Mouse (Mus musculus): ENCODE data around the gene Trp53i13. TPM values are rescaled to one million over a fixed set of nuclear protein-coding genes. Genes with fewer than 3 reads are reported as not detected.

The Trp53i13 gene
- polyA plus RNA-seq, 1 experiment from 2014 or later: 3.4 TPM

GRCm38 (mm10) chr11:77502481-77502880 lies 13.3 kb downstream of the Trp53i13 start:
- 79% methylated on average over 6 of the region's 6 CpGs for WGBS (ENCODE audit: insufficient replicate concordance)
- no peak for ATAC-seq (ENCODE audit: low read depth)
- Histone ChIP-seq H3K27ac (ENCODE audit: low read length) (no peak overlapping the region), H3K27me3 (ENCODE audit: control insufficient read depth, insufficient read depth, low read depth, low read length) (no peaks in the 10 kb centered on the region), H3K4me2 (ENCODE audit: low read depth, low read length) (no peak overlapping the region), H3K9ac (ENCODE audit: low read depth, low read length) (no peak overlapping the region), H3K9me3 (replicated peaks; ENCODE audit: control insufficient read depth, low read length) (no peaks in the 10 kb centered on the region), H3K36me3 (ENCODE audit: control insufficient read depth, insufficient read depth) (peaks cover 9% of the 10 kb centered on the region; the same call in 1 of the 2 replicates), H3K4me3 (ENCODE audit: low read depth, low read length) (no peak overlapping the region), H3K4me1 (ENCODE audit: control insufficient read depth, low read depth, low read length) (peaks cover 6% of the 10 kb centered on the region)

- Histone ChIP-seq H3K9ac (ENCODE audit: low read depth, low read length) (no peak overlapping the region), H3K4me2 (ENCODE audit: low read depth, low read length) (no peak overlapping the region), H3K9me3 (replicated peaks; ENCODE audit: control insufficient read depth, low read length) (no peaks in the 10 kb centered on the region), H3K27ac (ENCODE audit: low read length) (no peak overlapping the region), H3K36me3 (ENCODE audit: control insufficient read depth, insufficient read depth) (peaks cover 9% of the 10 kb centered on the region; the same call in 1 of the 2 replicates), H3K27me3 (ENCODE audit: control insufficient read depth, insufficient read depth, low read depth, low read length) (no peaks in the 10 kb centered on the region), H3K4me3 (ENCODE audit: low read depth, low read length) (no peak overlapping the region), H3K4me1 (ENCODE audit: control insufficient read depth, low read depth, low read length) (peaks cover 11% of the 10 kb centered on the region)
- no peak for ATAC-seq (ENCODE audit: low read depth)
- WGBS (ENCODE audit: insufficient replicate concordance): 80% methylated on average over 4 of the region's 4 CpGs
Observed at GRCm38 (mm10) chr11:77501971-77502370, 13.8 kb downstream of the Trp53i13 start.

- Histone ChIP-seq H3K27ac (ENCODE audit: low read length) (no peak overlapping the region), H3K4me3 (ENCODE audit: low read depth, low read length) (no peak overlapping the region), H3K4me2 (ENCODE audit: low read depth, low read length) (no peak overlapping the region), H3K27me3 (ENCODE audit: control insufficient read depth, insufficient read depth, low read depth, low read length) (no peaks in the 10 kb centered on the region), H3K9me3 (replicated peaks; ENCODE audit: control insufficient read depth, low read length) (no peaks in the 10 kb centered on the region), H3K9ac (ENCODE audit: low read depth, low read length) (no peak overlapping the region), H3K36me3 (ENCODE audit: control insufficient read depth, insufficient read depth) (peaks cover 9% of the 10 kb centered on the region; the same call in 1 of the 2 replicates), H3K4me1 (ENCODE audit: control insufficient read depth, low read depth, low read length) (peaks cover 14% of the 10 kb centered on the region)
- no peak for ATAC-seq (ENCODE audit: low read depth)
- 15% methylated on average over 5 of the region's 5 CpGs for WGBS (ENCODE audit: insufficient replicate concordance)
Observed at GRCm38 (mm10) chr11:77501392-77501791, 14.4 kb downstream of the Trp53i13 start.

- no peaks in the 10 kb centered on the region for H3K9me3 ChIP-seq (replicated peaks; ENCODE audit: control insufficient read depth, low read length)
- no peak overlapping the region for H3K9ac ChIP-seq (ENCODE audit: low read depth, low read length)
- H3K27me3 ChIP-seq (ENCODE audit: control insufficient read depth, insufficient read depth, low read depth, low read length): no peaks in the 10 kb centered on the region
- H3K4me2 ChIP-seq (ENCODE audit: low read depth, low read length): no peak overlapping the region
- no peak for ATAC-seq (ENCODE audit: low read depth)
- H3K4me3 ChIP-seq (ENCODE audit: low read depth, low read length): no peak overlapping the region
- H3K4me1 ChIP-seq (ENCODE audit: control insufficient read depth, low read depth, low read length): peaks cover 17% of the 10 kb centered on the region
- H3K27ac ChIP-seq (ENCODE audit: low read length): no peak overlapping the region
- WGBS (ENCODE audit: insufficient replicate concordance): 79% methylated on average over 17 of the region's 17 CpGs
- H3K36me3 ChIP-seq (ENCODE audit: control insufficient read depth, insufficient read depth): peaks cover 9% of the 10 kb centered on the region; the same call in 1 of the 2 replicates
Observed at GRCm38 (mm10) chr11:77500361-77501325, 15.1 kb downstream of the Trp53i13 start.

- H3K27ac ChIP-seq (ENCODE audit: low read length): no peak overlapping the region
- no peaks in the 10 kb centered on the region for H3K9me3 ChIP-seq (replicated peaks; ENCODE audit: control insufficient read depth, low read length)
- H3K27me3 ChIP-seq (ENCODE audit: control insufficient read depth, insufficient read depth, low read depth, low read length): no peaks in the 10 kb centered on the region
- no peak overlapping the region for H3K4me2 ChIP-seq (ENCODE audit: low read depth, low read length)
- no peak overlapping the region for H3K9ac ChIP-seq (ENCODE audit: low read depth, low read length)
- peaks cover 28% of the 10 kb centered on the region for H3K4me1 ChIP-seq (ENCODE audit: control insufficient read depth, low read depth, low read length)
- peaks cover under 1% of the 10 kb centered on the region; the same call in 1 of the 2 replicates for H3K36me3 ChIP-seq (ENCODE audit: control insufficient read depth, insufficient read depth)
- 84% methylated on average over 7 of the region's 7 CpGs for WGBS (ENCODE audit: insufficient replicate concordance)
- no peak for ATAC-seq (ENCODE audit: low read depth)
- H3K4me3 ChIP-seq (ENCODE audit: low read depth, low read length): no peak overlapping the region
Observed at GRCm38 (mm10) chr11:77499354-77499753, 16.4 kb downstream of the Trp53i13 start.

GRCm38 (mm10) chr11:77498261-77499139 lies 17.3 kb downstream of the Trp53i13 start:
- ATAC-seq (ENCODE audit: low read depth): no peak
- Histone ChIP-seq H3K9ac (ENCODE audit: low read depth, low read length) (no peak overlapping the region), H3K27ac (ENCODE audit: low read length) (no peak overlapping the region), H3K4me2 (ENCODE audit: low read depth, low read length) (no peak overlapping the region), H3K9me3 (replicated peaks; ENCODE audit: control insufficient read depth, low read length) (no peaks in the 10 kb centered on the region), H3K36me3 (ENCODE audit: control insufficient read depth, insufficient read depth) (no peaks in the 10 kb centered on the region; the same call in 1 of the 2 replicates), H3K4me3 (ENCODE audit: low read depth, low read length) (no peak overlapping the region), H3K4me1 (ENCODE audit: control insufficient read depth, low read depth, low read length) (peaks cover 36% of the 10 kb centered on the region), H3K27me3 (ENCODE audit: control insufficient read depth, insufficient read depth, low read depth, low read length) (no peaks in the 10 kb centered on the region)
- WGBS (ENCODE audit: insufficient replicate concordance): 80% methylated on average over 12 of the region's 12 CpGs

- no peak overlapping the region for H3K4me3 ChIP-seq (ENCODE audit: low read depth, low read length)
- no peak overlapping the region for H3K9ac ChIP-seq (ENCODE audit: low read depth, low read length)
- H3K36me3 ChIP-seq (ENCODE audit: control insufficient read depth, insufficient read depth): no peaks in the 10 kb centered on the region
- H3K27me3 ChIP-seq (ENCODE audit: control insufficient read depth, insufficient read depth, low read depth, low read length): no peaks in the 10 kb centered on the region
- no peak overlapping the region for H3K4me2 ChIP-seq (ENCODE audit: low read depth, low read length)
- ATAC-seq (ENCODE audit: low read depth): no peak
- H3K27ac ChIP-seq (ENCODE audit: low read length): no peak overlapping the region
- WGBS (ENCODE audit: insufficient replicate concordance): 61% methylated on average over 4 of the region's 4 CpGs
- peaks cover 36% of the 10 kb centered on the region for H3K4me1 ChIP-seq (ENCODE audit: control insufficient read depth, low read depth, low read length)
- no peaks in the 10 kb centered on the region for H3K9me3 ChIP-seq (replicated peaks; ENCODE audit: control insufficient read depth, low read length)
Observed at GRCm38 (mm10) chr11:77497851-77498250, 17.9 kb downstream of the Trp53i13 start.

- H3K27me3 ChIP-seq (ENCODE audit: control insufficient read depth, insufficient read depth, low read depth, low read length): no peaks in the 10 kb centered on the region
- no peak overlapping the region for H3K9ac ChIP-seq (ENCODE audit: low read depth, low read length)
- WGBS (ENCODE audit: insufficient replicate concordance): 42% methylated on average over 6 of the region's 6 CpGs
- no peaks in the 10 kb centered on the region for H3K36me3 ChIP-seq (ENCODE audit: control insufficient read depth, insufficient read depth)
- no peak overlapping the region for H3K4me3 ChIP-seq (ENCODE audit: low read depth, low read length)
- no peak overlapping the region for H3K4me2 ChIP-seq (ENCODE audit: low read depth, low read length)
- ATAC-seq (ENCODE audit: low read depth): no peak
- no peaks in the 10 kb centered on the region for H3K9me3 ChIP-seq (replicated peaks; ENCODE audit: control insufficient read depth, low read length)
- peaks cover 40% of the 10 kb centered on the region for H3K4me1 ChIP-seq (ENCODE audit: control insufficient read depth, low read depth, low read length)
- H3K27ac ChIP-seq (ENCODE audit: low read length): no peak overlapping the region
Observed at GRCm38 (mm10) chr11:77497341-77497756, 18.4 kb downstream of the Trp53i13 start.

Measured in liver, embryonic 16.5 days (tissue).